Mouse (Mus musculus) urinary bladder, postnatal 25 days (tissue): ENCODE data around the gene Dpysl5.

Experiments used
- DNase-seq: peaks from one replicate; pipeline ENCODE4 v3.0.0; 2022; ENCODE audit warnings: low spot score

Gene Dpysl5

DNA sequence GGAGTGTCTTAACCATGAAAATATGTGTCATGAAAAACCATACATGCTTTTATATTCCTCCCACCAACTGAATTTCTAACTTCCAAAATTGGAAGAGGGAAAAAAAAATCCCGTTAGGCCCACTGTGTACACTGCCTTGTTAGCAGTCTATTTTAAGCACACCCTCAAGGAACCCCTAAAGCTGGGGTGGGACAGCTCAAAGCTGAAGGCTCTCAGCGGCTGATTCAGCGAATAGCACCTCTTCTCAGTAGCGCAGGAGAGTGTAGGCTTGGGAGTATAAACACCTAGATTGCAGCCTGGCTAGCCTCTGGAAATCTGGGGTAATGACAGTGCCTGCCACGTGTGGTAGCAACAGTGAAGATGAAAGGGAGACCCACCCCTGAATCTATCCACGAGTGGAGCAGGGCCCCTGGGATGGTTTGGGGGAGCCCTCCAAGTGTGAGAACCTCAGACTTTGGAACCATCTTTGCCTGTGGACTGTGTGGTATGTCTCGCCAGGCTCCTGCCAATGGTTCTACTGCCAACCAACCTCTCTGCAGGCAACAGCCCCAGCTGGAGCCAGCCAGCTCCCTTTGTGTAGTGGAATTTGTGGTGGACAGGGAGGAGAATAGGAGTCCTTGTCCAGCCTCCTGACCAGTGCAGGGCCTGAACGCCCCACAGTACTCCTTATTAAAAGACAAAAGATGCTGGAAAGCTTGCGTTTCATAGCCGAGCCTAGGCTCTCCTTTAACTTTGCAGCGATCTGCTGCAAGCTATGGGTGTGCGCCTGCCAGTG, 54.4 kb downstream of the Dpysl5 start:
- DNase-seq: no peak

DNA sequence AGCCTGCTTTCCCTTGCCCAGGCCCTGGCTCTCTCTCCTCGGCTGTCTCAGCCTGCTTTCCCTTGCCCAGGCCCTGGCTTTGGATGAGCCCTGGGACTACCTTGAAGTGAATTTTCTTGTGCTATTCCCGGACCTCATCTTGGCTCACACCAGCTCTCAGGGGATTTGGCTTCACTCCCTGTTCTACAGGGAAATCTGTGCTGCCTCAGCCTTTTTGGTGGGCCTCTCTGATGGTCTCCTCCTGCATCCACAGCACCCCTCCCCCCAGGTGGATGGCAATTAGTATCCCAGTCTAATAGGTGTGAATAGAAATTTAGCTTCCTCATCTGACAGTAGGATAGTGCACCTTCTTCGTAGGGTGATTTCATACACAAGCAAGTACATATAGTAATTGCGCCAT, 56.7 kb downstream of the Dpysl5 start:
- no peak for DNase-seq

DNA sequence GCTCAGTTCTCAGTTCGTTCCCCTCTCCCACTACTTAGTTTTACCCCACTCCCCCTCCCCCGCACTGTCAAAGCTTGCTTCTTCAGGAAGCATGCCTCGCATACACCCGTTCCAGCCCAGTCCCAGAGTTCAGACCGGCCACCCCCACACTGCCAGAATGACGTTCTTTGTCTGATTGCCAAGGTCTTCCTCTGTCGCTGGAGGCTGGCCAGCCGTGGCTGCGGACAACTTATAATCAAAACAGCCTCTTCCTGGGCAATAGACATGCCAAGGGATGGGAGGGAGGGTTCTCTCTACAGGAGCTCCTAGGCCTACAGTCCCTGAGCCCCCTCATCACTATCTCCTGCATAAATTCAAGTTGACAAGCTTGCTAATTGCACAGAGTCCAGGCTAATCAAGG, 57.2 kb downstream of the Dpysl5 start:
- peak; percentile 22 for DNase-seq

DNA sequence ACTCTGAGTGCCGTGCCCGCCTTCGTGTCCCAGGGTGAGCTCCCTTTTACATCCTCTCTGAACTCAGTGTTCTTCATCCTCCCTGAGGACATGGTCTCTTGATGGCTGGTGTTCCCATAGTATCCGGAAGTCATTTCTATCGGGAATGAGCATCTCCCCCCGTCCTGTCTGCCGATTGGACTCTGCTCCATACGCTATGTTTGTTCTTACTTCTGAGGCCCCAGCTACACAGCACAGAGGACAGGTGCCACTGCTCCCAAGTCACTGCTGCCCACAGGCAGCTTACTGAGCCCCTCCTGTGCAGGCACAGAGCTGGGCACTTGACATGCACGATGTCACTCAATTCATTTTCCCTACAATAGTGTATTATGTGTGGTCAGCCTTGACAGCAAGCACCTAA, 57.7 kb downstream of the Dpysl5 start:
- DNase-seq: no peak

DNA sequence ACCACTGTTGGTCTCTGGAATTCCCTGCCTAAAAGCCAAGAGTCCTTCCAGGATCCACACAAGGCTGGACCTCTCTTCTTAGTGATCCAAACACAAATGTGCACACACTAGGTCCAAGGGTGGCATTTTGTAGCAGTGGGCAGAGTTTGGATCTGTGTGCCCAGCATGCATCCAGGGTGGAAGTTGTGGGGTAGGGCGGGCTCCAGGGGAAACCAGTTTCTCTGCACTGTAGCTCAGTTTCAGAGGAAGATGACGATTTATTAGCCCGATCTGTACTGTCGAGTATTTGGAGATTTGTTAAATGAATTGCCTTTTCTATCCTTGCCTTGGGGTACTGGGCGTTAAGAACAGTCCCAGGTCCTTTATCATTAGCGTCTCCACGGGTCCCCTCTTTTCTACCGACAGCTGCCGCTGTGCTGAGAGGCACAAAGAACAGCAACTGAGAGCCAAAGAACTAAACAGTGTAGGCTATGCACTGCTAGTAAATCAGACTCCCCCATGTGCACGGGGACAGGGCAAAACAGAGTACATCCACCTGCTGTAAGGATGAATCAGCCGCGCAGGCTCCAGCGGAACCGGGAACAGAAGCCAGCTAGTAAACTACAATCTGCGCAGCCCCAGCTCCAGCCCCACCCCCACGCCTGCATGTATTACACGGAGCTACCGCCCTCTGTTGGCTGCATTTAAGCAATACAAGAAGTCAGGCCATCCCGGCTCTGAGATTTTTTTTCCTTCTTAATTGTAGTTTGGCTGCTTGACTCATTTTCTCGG, 63.4 kb downstream of the Dpysl5 start:
- DNase-seq: peak; percentile 89

DNA sequence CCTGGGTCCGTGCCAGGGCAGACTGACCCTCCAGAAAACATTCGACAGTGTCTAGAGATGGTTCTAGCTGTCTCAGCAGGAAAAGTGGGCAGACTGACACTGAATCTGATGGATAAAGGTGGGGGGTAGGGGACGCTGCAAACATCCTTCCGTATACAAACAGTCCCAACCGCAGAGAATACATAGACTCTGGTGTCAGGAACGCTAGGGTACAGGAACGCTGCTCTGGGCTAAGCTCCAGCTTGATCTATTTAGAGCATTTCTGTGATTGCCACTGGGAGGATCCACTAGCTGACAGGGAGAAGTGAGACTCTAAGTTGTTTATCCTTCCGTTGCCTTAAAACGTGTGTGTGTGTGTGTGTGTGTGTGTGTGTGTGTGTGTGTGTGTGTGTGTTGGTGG, 69.3 kb downstream of the Dpysl5 start:
- DNase-seq: no peak

DNA sequence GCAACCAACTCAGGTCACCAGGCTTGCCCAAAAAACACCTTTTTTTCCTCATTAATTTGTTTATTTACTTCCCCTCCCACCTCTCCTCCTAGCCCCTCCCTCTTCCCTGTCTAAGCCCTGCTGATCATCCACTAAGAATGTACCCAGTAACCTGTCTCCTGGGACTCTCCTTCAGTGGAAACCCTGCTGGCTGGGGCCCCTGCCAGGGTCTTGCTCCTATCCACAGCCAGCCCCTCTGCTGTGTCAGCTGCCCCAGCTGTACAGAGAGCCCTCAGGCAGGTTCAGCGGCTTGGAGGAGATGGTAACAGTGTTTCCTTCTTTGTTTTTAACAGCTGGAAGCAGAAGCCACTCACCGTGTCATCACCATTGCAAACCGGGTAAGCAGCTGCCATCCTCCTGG, 69.8 kb downstream of the Dpysl5 start:
- DNase-seq: no peak

DNA sequence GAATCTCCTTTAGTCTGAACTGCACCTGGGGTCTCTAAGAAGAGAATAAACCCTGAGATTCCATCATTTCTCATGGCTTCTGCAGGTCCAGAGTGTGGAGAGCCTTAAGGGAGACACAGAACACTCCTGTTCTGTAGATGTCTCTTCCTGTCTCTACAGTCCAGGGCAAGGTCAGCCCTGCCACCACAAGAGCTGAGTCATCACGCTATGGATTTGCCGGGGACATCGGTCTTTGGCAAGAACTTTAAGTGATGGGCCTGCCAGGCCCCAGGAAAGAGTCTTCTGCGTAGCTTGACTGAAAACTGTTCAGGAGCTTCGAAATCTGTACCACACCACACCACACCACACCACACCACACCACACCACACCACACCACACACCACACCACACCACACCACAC, 76.0 kb downstream of the Dpysl5 start:
- no peak for DNase-seq

DNA sequence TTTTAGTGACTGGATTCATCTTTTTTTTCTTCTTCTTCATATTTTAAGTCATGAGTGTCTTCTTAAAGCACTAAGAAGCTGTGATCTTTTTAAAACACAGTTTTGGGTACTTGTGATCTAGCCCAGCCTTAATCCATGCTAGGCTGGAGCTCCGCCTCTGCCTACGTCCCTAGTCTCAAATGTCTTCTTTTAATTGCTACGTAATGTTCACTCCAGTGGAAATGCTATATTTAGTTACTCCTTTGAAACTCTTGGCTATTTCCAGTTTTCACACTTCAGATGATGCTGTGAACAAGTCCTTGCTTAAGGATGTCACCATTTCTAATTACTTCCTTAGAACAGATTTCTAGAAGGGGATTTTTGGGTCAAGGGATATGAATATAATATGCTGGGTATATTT, 78.7 kb downstream of the Dpysl5 start:
- no peak for DNase-seq

DNA sequence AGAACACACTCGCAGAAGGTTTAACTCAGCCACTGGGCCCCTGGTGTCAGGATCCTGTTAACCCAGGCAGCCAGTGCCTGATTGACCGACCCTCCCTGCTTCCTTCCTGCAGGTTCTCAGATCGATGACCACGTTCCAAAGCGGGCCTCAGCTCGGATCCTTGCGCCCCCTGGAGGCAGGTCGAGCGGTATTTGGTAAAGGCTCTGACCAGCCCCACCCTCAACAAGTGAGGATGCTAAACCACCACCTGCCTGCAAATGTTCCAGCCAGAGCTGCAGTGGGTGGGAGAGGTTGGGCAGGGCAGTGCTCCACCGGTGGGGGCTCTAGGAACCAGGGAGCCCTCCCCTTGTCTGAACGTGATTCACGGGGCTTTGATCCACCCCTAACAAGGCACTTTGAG, 84.8 kb downstream of the Dpysl5 start:
- peak; percentile 86 for DNase-seq

DNA sequence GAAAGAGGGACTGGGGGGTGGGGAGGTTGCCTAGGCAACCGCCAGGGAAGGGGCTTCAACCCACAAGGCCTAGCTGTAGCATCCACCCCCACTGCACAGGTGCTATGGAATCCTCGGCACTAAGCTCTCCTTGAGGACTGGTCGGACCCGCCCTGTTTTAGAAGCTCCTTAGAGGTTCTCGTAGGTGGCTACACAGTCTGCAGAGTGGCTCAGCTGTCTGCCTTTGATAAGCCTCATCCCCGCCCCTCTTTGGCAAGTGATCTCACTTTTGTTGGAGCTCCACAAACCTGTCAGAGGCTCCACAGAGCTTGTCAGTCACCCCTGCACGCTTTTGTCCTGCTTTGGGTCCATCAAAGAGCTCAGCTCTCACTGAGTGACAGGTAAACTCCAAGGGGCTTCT, 86.1 kb downstream of the Dpysl5 start:
- no peak for DNase-seq

DNA sequence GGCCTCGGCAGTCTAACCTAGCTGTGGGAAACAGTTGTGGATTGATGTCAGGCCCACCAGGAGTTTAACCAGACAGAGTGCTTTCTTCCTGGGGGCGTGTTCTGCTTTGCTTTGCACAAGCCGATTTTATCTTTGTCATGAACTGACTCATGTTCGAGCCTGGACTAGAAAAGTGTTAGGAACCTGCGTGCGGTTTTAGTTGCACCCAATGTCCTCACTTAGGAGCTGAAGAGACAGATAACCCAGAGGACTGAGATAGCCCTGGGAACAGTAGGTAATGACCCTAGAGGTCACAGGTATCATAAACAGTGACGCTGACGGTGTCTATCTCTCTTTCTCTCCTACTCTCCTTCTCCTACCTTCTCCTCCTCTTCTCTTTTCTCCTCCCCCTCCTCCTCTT, 86.6 kb downstream of the Dpysl5 start:
- no peak for DNase-seq

DNA sequence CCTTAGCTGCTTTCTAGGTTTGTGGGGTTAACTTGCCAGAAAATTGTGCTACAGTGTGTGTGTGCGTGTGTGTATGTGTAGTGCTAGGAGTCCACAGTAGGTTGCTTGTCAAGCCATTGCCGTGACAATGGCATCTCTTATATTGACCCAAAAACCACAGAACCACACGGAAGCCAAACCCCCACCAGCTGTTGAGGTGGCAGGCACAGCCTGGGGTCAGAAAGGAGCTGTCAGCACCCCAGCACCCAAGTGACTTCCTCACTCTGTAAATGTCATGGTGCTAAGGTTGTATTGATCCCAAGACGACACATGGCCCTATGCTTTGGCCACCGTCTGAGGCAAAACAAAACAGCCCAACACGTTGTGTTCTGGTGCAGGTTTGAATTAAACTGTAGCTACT, 87.6 kb downstream of the Dpysl5 start:
- DNase-seq: no peak

DNA sequence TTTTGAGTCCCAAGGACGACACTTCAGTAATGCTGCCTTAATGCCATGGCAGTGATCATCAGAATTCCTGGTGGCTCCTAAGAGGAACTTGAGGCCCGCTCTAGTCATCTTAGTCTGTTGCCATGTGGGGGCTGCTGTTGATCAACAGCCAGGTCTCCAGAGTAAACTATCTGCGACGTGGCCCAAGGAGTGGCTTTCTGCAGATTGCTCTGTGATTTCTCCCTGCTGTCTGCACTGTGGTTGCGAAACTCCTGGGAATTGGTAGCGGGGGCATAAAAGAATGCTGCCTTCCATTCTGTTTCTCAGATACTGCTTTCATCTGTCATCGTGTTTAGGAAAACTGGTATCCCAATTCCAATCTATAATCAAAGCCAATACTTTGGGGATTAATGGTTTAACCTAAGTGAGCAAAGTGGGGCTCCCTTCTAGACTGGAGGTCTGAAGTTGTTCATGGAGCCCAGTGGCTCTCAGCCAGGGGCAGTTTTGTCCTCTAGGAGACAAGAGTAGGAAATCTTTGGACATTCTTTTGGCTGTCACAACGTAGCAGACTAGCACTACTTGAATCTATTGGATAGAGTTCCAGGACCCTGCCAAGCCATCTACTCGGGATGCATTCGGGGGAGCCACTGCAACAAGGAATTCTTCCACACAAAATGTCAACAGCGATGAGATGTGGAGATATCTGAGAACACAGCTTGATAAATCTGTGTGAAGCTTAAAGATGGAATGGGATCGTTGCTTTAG, 91.5 kb downstream of the Dpysl5 start:
- DNase-seq: no peak

DNA sequence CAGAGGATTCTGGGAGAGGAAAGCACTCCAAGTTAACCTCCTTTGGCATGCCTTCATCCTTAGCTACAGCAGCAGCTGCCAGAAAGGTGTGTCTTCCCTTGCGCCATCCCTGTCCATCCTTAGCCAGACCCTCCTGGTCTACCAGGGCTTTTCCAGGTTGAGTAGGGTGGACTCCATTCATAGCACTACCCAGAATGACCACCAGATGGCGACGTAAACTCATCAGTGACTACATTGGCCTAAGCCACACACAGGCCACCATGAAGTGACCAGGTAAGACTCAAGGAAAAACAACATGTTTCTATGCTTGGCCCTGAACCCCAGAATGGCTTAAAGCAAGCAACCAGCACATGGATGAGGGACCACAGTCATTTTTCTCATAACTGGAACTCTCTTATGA, 94.7 kb downstream of the Dpysl5 start:
- peak; percentile 90 for DNase-seq

DNA sequence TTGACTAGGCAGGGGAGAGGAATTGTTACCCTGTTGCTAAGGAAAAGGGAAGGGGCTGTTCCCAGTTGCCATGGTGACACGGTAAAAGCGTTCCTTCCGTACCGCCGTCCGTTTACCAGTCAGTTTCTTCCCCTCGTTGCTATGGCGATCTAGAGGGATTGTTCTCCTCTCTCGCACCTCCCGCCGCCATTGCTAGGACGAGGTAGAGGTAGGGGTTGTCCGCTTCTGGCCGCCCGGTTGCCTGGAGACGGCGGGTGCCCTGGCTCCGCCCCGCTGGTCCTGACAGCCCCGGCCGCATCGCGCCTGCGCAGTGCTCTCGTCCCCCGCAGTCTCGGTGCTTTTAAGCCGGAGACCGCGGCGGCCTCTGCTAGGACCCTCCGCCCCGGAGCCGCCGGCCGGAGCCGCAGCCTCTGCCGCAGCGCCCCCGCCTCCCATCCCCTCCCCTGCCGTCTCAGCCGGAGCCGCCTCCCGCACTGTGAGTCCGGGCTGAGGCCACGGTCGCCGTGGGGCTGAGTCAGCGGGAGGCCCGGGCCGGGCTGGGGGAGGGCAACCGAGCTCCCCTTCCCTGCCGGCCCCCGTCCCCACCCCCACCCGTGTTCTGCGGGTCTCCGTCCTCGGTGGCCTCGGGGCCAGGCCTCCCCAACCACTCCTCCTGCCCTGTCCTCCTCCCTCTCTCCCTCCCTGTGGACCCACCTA, 103.2 kb downstream of the Dpysl5 start, which contains the start of gene Mapre3:
Mapre3 (plus strand) TSS at position 218 of the 696 bp plus-strand sequence.
- peak; percentile 89 for DNase-seq

DNA sequence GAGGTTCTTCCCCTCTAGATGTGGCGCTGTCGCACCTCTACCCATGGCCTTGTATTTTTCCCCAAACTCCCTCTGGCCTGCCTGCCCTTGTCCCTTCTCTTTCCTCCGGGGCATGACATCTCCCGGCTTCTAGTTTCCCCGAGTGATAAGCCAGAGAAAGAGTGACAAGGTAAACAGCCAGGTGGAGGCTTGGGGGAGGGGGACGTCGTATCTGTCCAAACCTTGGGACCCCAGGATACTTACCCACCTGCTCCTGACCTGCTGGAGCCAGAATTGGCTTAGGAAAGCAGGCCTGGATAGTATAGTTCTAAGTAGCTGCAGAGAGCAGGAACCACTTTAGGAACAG, 103.7 kb downstream of the Dpysl5 start:
- DNase-seq: no peak

DNA sequence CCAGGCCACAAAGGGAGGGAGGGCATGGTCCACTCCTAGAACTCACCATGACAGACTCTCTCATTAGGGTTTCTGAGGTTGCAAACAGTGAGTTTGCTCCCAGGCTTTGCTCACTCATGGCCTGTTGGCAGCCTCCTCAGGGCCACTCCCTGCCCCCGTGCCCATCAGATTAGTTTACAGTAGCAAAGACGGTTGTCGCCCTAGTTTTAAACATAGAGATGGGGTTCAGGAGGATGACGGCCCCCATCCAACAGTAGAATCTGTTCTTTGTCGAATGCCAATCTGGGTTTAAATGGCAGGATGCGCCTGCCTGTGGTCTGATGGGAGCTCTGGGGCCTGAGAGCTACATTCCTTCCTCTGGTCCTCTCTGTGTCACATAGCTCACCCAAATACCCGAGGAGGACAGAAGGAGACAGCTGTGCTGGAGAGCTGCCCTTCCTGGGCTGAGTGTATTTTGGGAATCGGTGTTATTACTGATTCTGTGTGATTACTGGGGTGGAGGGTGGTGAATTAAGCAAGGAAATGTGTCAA, 105.0 kb downstream of the Dpysl5 start:
- DNase-seq: no peak

DNA sequence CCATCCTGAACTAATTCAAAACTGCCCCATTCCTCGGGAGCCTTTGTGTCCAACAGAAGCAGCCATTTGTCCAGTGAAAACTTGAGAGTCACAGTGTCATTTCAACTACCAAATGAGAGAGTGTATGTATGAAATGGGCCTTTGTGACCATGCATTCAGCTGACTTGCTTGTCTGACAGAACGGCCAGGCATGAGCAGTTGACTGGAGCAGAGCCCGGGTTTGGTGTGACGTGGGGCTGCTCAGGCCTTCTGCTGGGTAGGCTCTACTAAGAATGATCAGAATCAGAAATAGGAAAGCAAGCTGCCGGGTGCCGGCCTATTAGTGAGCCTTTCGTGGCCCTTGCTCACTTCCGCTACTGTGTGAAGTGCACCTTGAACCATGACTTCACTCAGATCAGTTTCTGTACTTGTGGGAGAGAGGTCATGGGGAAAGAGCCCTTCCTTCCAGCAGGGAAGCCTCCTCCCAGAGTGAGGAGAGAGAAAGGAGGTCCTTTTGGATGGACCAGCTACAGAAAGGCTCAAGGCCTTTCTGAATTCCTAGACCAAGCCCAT, 107.5 kb downstream of the Dpysl5 start:
- no peak for DNase-seq

DNA sequence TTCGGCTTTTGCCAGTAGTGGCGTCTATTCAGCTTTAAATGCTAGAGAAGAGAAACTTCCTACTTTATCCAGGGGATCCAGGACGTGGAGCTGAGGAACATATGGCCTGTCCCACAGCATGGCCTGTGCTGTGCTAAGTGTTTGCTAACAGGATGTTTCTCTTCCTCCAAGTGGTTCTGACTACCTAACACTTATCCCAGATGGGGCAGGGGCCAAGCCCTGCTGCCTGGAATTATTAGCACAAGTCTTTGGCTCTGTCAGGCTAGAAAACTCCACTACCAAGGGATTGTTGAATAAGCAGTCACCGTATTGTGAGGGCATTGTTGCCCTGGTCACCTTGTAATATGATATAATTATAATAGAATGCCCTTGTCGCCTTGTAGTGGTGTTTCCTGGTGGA, 111.3 kb downstream of the Dpysl5 start:
- no peak for DNase-seq

DNA sequence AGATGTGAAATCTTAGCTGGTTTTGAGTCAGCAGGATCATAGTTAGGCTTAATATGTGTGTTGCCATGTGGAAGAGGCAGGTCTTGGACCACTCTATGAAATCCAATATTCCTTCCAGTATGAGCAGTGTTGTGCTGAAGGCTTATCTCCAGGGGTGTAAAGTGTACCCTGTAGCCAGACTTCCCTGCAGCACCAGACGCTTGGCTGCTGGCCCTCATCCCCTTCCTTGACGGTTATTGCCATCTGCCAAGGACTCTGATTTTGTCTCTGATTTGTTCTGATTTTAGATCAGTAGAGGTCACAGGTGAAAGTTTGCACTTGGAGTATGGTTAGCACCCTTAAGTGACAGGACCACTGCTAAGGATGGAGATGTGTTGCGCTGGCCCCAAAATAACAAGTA, 111.7 kb downstream of the Dpysl5 start:
- no peak for DNase-seq
